Mouse (Mus musculus): ENCODE data around the gene Ache.

Gene Ache

DNA sequence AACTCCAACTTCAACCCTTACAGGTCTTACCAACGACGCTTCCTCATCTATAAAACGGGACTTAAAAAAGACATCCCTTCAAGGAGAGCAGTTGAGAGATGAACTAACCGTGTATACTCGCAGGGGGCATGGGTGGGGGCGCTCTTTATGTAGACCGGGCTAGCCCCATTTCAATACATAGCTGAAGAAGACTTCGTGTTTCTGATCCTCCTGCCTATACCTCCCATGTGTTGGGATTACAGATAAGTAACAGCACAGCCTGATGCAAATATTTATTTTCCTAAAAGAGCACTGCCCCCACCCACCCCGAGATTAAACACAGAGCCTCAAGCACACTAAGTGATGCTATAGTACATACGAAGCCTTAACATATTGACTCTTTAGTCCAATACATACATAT is 47.0 kb downstream of the Ache start:
- DNase-seq (ENCODE audit: low spot score): no peak

DNA sequence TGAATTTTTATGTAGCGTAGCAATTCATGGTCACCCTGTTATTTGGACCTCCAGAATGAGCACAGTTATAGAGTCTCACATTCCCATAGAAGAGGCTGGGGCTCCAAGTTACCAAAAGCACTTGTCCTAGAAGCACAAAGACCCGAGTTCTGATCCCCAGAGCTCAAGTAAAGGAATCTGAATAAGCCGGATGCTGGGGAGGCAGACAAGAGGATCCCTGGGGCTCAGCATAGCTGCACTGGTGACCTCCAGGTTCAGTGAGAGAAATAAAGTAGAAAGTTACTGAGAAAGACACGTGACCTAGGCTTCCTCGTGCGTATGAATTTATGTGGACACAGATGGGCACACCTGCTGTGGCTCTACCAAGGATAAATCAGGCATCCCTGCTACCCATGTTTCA is 47.7 kb downstream of the Ache start:
- DNase-seq (ENCODE audit: low spot score): no peak

DNA sequence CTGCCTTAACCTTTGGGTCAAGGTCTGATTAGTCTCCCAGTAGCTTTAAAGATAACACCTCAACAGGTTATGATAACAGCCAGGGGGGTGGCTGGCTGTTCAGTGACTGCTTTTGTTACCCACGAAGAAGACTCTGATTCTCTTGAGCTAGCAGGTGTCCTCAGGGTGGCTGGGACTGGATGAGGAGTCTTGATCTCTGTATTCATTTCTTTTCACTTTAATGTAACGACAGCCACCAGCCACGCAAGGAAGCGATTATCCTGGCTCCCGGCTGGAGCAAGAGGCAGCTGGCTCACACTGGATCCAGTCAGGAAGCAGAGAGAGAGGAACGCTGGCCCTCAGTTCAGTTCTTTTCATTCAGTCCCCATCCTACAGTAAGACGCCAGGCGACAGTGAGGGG is 49.9 kb downstream of the Ache start:
- DNase-seq (ENCODE audit: low spot score): no peak

DNA sequence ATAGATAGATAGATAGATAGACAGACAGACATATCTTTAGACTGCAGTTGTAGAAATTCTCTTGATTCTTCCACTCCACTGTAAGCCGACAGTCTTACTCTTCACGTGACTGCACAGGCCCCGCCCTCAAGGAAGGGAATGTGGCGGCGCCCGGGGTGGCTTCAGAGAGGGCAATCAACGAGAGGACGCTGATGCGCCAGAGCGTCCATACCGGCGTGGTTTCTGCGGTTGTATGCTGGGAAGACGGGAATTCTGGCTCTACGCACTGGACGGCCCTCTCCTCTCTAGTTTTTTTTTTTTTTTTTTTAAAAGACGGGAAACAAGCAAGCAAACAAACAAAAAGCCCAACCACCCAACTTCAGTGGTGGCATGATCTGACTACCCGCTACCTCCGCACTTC is 50.9 kb downstream of the Ache start:
- peak; percentile 79 for DNase-seq (ENCODE audit: low spot score)

DNA sequence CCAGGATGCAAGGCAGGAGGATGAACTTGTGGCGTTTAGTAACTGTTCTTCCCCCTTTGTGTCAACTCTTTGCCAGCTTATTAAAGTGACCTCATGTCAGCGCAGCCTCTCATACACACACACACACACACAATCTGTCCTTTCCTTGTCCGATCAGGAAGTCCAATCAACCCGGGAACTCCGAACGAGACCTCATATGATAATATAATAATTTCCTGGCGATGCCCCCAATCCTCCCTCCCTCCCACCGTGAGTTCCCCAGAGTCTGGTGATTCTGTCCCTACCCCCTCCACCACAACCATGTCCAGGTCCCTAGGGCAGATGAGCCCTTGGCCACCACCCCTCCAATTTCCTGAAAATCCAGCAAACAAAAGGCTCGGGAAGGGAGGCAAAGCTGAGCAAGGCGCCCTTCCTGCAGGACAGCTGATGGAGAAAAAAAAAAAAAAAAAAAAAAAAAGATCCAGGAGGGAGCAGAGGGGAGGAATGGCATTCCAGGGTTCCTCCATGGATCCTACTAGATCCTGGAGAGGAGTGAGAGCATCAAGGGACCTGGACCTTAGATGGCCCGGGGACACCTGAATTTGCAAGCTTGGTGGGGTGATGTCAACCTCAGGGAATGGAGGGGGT is 51.5 kb downstream of the Ache start:
- DNase-seq (ENCODE audit: low spot score): no peak

DNA sequence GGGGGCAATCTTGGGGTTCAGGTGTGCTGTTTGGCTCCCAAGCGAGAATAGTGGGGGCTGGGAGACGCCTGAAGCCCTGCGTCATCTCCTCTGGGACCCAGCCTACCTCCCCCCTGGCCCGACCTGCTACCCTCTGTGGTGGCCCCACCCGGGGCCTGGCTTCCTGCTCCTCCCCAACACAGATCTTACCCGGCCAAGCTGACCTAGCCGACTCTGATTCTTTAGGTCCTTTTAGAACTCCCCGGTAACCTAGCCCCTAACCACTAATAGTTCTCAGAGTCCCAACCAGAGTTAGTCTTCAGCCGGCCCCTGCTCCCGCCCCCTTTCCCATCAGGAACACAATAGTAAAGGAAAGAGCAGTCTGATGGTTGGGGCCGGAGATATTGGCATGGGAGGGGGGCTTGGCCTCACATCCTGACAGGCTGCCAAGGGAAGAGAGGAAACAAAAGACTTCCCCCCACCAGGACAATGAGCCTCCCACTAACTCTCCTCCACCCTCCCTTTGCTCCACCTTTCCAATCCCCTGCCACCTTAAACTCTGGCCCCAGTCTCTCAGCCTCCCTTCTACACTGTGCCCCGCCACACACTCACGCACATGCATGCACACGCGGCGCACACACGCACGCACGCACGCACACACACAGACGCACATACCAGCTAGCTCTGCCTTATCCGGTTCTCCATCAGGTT is 52.1 kb downstream of the Ache start:
- DNase-seq (ENCODE audit: low spot score): no peak

DNA sequence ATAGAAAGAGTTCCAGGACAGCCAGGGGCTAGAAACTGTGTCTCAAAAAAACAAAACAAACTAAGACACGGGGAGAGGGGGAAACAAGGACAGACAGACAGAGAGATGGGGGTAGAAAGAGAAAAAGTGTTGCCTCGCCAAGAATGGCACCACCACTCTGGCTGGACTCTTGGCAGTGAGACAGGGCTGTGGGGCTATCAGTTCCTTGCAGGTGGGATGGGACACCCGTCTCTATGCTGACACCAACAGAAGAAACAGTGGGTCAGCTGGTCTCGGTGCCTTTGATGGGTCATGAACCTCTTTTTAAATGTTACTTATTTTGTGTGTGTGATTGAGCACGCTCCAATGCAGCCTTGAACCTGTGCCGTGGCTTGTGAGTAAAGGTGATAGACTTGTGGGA is 52.9 kb downstream of the Ache start:
- DNase-seq (ENCODE audit: low spot score): no peak

DNA sequence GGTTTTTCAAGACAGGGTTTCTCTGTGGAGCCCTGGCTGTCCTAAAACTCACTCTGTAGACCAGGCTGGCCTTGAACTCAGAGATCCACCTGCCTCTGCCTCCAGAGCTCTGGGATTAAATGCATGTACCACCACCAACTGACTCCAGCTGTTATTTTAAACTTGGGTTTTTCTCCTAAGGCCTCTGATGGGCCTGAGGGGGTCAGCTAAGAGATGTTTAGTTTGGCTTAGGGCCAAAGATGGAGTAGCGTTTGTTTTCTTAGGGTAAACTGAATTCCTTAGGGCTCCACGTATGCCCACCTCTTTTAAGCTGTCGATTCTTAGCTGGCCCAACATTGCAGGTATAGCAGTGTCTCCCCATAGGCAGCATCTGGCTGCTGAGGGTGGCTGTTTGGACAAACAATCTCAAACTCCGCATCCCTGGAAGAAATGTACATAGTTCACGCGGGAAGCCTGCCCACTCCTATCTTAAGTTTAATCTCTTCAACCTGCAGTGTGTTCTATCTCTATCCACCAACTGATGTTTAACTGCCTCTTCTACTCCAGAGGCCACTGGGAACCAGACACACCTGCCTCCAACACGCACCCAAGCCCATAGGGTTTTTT is 55.2 kb downstream of the Ache start:
- no peak for DNase-seq (ENCODE audit: low spot score)

DNA sequence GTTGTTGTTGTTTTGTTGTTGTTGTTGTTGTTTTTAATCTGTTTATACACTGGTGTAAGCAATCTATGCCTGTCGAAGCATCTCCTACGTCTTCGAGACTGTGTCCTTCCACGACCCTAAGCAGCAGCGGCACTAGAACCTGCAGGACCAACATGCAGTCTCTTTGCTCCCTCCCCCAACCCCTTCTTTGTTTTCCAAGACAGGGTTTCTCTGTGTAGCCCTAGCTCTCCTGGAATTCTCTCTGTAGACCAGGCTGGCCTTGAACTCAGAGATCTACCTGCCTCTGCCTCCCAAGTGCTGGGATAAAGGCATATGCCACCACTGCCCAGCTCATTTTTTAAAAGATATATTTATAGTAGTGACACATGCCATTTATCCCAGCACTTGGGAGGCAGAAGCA is 56.1 kb downstream of the Ache start:
- no peak for DNase-seq (ENCODE audit: low spot score)

DNA sequence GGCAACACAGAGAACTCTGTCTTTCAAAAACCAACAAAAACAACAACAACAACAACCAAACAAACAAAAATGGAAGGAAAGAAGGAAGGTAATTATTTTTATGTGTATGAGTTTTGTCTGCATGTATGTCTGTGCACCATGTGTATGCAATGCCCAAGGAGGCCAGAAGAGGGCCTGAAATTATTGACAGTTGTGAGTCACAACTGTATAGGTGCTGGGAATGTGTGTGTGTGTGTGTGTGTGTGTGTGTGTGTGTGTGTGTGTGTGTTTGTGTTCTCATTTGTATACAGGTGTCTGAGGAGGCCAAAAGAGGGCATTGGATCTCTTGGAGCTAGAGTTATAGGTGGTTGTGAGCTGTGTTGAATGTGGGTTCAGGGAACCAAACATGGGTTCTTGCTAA is 56.5 kb downstream of the Ache start:
- no peak for DNase-seq (ENCODE audit: low spot score)

Data from layer of hippocampus, adult 9-10 months (tissue).